Mouse (Mus musculus) stomach, embryonic 15.5 days (tissue): ENCODE measurements around the gene Tab1. TPM values are rescaled to one million over a fixed set of nuclear protein-coding genes. Genes with fewer than 3 reads are reported as not detected.
A peak's percentile ranks its signal among the peaks of the same experiment; 100 is the strongest.

Experiments
- ATAC-seq: fragments of 200-750 bp; cut with Nextera tagmentation; 2 replicates; pipeline ENCODE4 v1.8.0; 2017; ENCODE audit warnings: low read depth, moderate number of reproducible peaks, moderate TSS enrichment; ENCODE audit not compliant: insufficient read depth, low FRiP score
- H3K27ac ChIP-seq: fragments of 300-500 bp; sonication (generic); 2 replicates; pipeline ENCODE4 v1.5.1; 2015; ENCODE audit warnings: mild to moderate bottlenecking, inconsistent platforms
- H3K27me3 ChIP-seq: fragments of 300-500 bp; sonication (generic); replicated peaks from 2 replicates; pipeline ENCODE4 v1.6.1; 2015; ENCODE audit warnings: inconsistent platforms
- H3K36me3 ChIP-seq: fragments of 300-500 bp; sonication (generic); 2 replicates; pipeline ENCODE4 v1.6.1; 2015; ENCODE audit warnings: inconsistent platforms
- H3K4me1 ChIP-seq: fragments of 300-500 bp; sonication (generic); 2 replicates; pipeline ENCODE4 v1.6.1; 2015; ENCODE audit warnings: inconsistent platforms
- H3K4me2 ChIP-seq: fragments of 300-500 bp; sonication (generic); 2 replicates; pipeline ENCODE4 v1.6.1; 2015; ENCODE audit warnings: mild to moderate bottlenecking, inconsistent platforms
- H3K4me3 ChIP-seq: fragments of 300-500 bp; sonication (generic); replicated peaks from 2 replicates; pipeline ENCODE4 v1.5.1; 2015; ENCODE audit warnings: inconsistent platforms
- H3K9ac ChIP-seq: fragments of 300-500 bp; sonication (generic); 2 replicates; pipeline ENCODE4 v1.6.1; 2015; ENCODE audit warnings: inconsistent platforms
- H3K9me3 ChIP-seq: fragments of 300-500 bp; sonication (generic); 2 replicates; pipeline ENCODE4 v1.6.1; 2016; ENCODE audit warnings: inconsistent platforms
- WGBS: fragments of 180-500 bp; shearing (Covaris S2); methylation state at CpG from one replicate; pipeline ENCODE4 v1.1.7; 2015; 5-methylcytosine and 5-hydroxymethylcytosine counted together
- polyA plus RNA-seq: library from polyadenylated mRNA; unstranded; fragments of >200 nt; fragmentation: Nextera tagmentation; extraction: Ambion mirVana; gene quantifications from 2 replicates; pipeline ENCODE4 v1.2.1, GENCODE M21; 2015

The Tab1 gene
- polyA plus RNA-seq: 29.5 and 33.2 TPM in 2 replicates

DNA sequence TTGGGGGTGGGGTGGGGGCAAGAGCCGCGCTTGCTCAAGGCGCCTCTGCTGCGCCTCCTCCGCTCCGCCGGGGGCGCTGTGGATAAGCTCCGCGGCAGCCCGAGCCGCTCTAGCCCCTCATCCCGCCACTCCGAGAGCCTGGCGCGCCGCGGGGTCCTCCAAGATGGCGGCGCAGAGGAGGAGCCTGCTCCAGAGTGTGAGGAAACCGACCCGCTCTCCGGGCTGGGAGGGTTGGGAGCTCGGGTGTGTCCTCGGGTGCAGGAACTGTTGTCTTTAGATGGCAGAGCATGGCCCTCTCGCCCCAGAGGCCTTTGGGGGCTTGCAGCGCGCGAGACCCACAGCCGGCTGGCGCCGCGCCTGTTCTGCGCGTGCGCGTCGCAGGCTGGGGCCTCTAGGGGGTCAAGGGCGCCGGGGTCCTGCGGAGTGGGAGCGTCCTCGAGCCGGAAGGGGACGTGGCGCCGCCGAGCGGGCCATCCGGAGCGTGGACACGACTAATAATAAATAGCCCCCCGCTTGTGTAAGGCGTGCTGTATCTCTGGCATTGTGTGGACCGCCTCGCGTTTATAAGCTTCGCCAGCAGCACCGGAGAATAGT, at the start of gene Tab1:
Tab1 (plus strand) TSS at position 135 of the 594 bp plus-strand sequence.
- peak within 1 kb of the TSS; percentile 78 for H3K4me2 ChIP-seq
- peak; percentile 94 for ATAC-seq
- peak within 1 kb of the TSS; percentile 65 for H3K9ac ChIP-seq
- H3K36me3 ChIP-seq: 0 out of 2 replicates have a peak, but pooled peaks cover 5% of the 10 kb centered on the region
- peak within 1 kb of the TSS; percentile 99 for H3K27ac ChIP-seq
- WGBS: under 1% methylated on average over 59 of the region's 59 CpGs
- H3K9me3 ChIP-seq: no peaks in the 10 kb centered on the region
- H3K4me3 ChIP-seq: peak within 1 kb of the TSS; percentile 63
- peaks cover 33% of the 10 kb centered on the region for H3K4me1 ChIP-seq
- no peaks in the 10 kb centered on the region for H3K27me3 ChIP-seq

GRCm38 (mm10) chr15:80083276-80083731, 49.6 kb upstream of the Tab1 start:
- H3K4me1 ChIP-seq: peaks cover 23% of the 10 kb centered on the region
- no peaks in the 10 kb centered on the region for H3K9me3 ChIP-seq
- WGBS: under 1% methylated on average over 30 of the region's 30 CpGs
- H3K4me3 ChIP-seq: peak overlapping the region; percentile 70
- peak; percentile 93 for ATAC-seq
- H3K36me3 ChIP-seq: peaks cover 26% of the 10 kb centered on the region
- H3K9ac ChIP-seq: peak overlapping the region; percentile 89
- no peaks in the 10 kb centered on the region for H3K27me3 ChIP-seq
- peak overlapping the region; percentile 91 for H3K27ac ChIP-seq
- H3K4me2 ChIP-seq: peak overlapping the region; percentile 74

DNA sequence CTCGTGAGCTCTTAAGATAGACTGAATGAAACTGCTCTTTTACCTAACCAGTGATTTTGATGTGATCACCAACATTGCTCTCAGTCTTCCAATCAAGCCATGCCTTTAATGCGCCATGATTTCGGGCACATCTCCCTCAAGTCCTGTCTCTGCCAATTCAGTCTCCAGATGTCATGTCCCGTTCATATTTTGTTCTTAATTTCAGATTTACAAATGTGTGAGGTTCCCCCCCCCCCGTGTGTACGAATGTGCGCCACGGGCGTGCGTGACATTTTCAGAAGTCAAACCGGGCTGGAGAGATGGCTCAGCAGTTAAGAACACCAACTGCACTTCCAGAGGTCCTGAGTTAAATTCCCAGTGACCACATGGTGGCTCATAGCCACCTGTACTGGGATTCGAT, 49.2 kb upstream of the Tab1 start:
- peak overlapping the region; percentile 91 for H3K27ac ChIP-seq
- H3K27me3 ChIP-seq: no peaks in the 10 kb centered on the region
- H3K36me3 ChIP-seq: peaks cover 22% of the 10 kb centered on the region
- no peaks in the 10 kb centered on the region for H3K9me3 ChIP-seq
- ATAC-seq: 0 out of 2 replicates have a peak, but pooled peaks have one; percentile 1
- H3K9ac ChIP-seq: peak overlapping the region; percentile 17; the same call in 1 of the 2 replicates
- peaks cover 23% of the 10 kb centered on the region for H3K4me1 ChIP-seq
- H3K4me3 ChIP-seq: peak overlapping the region; percentile 70
- WGBS: under 1% methylated on average over 12 of the region's 12 CpGs
- H3K4me2 ChIP-seq: peak overlapping the region; percentile 58

- Histone ChIP-seq H3K4me1 (0 out of 2 replicates have a peak, but pooled peaks cover 3% of the 10 kb centered on the region), H3K9ac (no peak overlapping the region), H3K27me3 (peaks cover 7% of the 10 kb centered on the region; the same call in 1 of the 2 replicates), H3K36me3 (no peaks in the 10 kb centered on the region), H3K4me2 (no peak overlapping the region), H3K9me3 (no peaks in the 10 kb centered on the region), H3K27ac (no peak overlapping the region), H3K4me3 (no peak overlapping the region)
- 86% methylated on average over 9 of the region's 9 CpGs for WGBS
- ATAC-seq: no peak; the same call in 1 of the 2 replicates
These were observed 45.4 kb upstream of the Tab1 start for GRCm38 (mm10) chr15:80087406-80088012.

DNA sequence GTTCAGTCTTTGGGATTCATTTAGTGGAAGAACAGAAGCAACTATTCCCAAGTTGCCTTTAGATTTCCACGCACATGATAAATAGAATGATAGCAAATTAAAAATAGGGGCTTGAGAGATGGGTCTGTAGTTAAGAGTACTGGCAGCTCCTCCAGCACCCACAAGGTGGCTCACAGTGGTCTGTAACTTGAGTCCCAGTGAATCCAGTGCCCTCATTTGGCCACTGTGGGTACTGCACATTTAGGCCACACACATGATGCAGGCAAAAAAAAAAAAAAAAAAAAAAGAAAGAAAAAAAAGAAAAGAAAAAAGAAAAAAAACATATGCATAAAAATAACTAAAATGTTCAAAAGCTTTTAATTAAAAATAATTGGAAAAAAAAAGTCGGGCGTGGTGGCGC, 44.3 kb upstream of the Tab1 start:
- Histone ChIP-seq H3K4me3 (no peak overlapping the region), H3K9me3 (no peaks in the 10 kb centered on the region), H3K27me3 (peaks cover 10% of the 10 kb centered on the region; the same call in 1 of the 2 replicates), H3K4me2 (no peak overlapping the region), H3K4me1 (0 out of 2 replicates have a peak, but pooled peaks cover 3% of the 10 kb centered on the region), H3K36me3 (no peaks in the 10 kb centered on the region), H3K9ac (no peak overlapping the region), H3K27ac (no peak overlapping the region)
- ATAC-seq: no peak
- 35% methylated on average over 4 of the region's 4 CpGs for WGBS

DNA sequence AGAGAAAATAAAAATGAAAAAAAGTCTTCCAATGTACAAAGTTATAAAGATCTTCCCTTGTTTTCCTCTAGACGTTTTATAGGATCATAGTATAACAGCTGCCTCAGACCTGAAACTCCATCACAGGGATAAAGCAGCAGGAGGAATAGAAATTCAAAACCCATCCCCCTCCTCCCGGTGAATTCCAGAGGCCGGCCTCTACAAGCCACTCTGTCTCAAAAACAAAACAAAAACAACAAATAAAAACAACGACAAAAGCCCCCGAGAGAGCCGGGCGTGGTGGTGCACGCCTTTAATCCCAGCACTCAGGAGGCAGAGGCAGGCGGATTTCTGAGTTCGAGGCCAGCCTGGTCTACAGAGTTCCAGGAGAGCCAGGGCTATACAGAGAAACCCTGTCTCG, 42.8 kb upstream of the Tab1 start:
- WGBS: 69% methylated on average over 11 of the region's 11 CpGs

DNA sequence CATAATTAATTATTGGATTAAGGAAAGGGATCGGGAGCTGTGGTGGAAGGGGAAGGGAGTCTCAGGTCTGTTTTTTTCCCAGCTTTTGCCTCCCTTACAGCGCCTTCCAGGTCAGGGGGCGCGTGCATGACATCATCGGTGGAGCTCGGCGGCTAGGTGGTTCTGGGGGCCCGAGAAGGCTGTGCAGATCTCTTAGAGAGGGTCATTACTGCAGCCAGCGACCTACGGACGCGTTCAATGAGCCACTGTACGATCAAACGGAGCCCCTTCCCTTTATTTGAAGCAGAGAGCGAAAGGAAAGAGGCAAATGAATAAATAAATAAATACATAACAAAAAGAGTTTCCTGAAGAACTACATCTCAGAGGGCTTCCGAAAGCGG, 42.2 kb upstream of the Tab1 start:
- Histone ChIP-seq H3K27me3 (peaks cover 10% of the 10 kb centered on the region; the same call in 1 of the 2 replicates), H3K36me3 (no peaks in the 10 kb centered on the region)

More for the DNA sequence above, 42.8 kb upstream of the Tab1 start:
- ATAC-seq: no peak
- Histone ChIP-seq H3K4me1 (0 out of 2 replicates have a peak, but pooled peaks cover 3% of the 10 kb centered on the region), H3K27ac (no peak overlapping the region), H3K9me3 (no peaks in the 10 kb centered on the region), H3K4me3 (no peak overlapping the region), H3K4me2 (no peak overlapping the region), H3K9ac (no peak overlapping the region), H3K27me3 (peaks cover 10% of the 10 kb centered on the region; the same call in 1 of the 2 replicates), H3K36me3 (no peaks in the 10 kb centered on the region)

GRCm38 (mm10) chr15:80091121-80091955, 41.6 kb upstream of the Tab1 start, which contains the start of the genes Syngr1 and Rpl3:
Gene Syngr1, plus strand, starts transcription at chr15:80091334.
Gene Rpl3, minus strand, starts transcription at chr15:80091868.
- H3K36me3 ChIP-seq: no peaks in the 10 kb centered on the region
- H3K4me2 ChIP-seq: peak within 1 kb of the TSS; percentile 85
- peak within 1 kb of the TSS; percentile 52 for H3K9ac ChIP-seq
- H3K9me3 ChIP-seq: no peaks in the 10 kb centered on the region
- 0 out of 2 replicates have a peak, but pooled peaks cover 3% of the 10 kb centered on the region for H3K4me1 ChIP-seq
- peaks cover 10% of the 10 kb centered on the region; the same call in 1 of the 2 replicates for H3K27me3 ChIP-seq
- 1% methylated on average over 69 of the region's 86 CpGs for WGBS
- H3K4me3 ChIP-seq: peak within 1 kb of the TSS; percentile 62
- H3K27ac ChIP-seq: no peak within 1 kb of the TSS
- peak; percentile 32 for ATAC-seq

More for the DNA sequence above, 42.2 kb upstream of the Tab1 start:
- Histone ChIP-seq H3K4me1 (0 out of 2 replicates have a peak, but pooled peaks cover 3% of the 10 kb centered on the region), H3K4me2 (peak overlapping the region; percentile 85), H3K9ac (peak overlapping the region; percentile 52; the same call in 1 of the 2 replicates), H3K9me3 (no peaks in the 10 kb centered on the region), H3K27ac (no peak overlapping the region), H3K4me3 (peak overlapping the region; percentile 62)
- no peak for ATAC-seq
- WGBS: 1% methylated on average over 17 of the region's 17 CpGs

DNA sequence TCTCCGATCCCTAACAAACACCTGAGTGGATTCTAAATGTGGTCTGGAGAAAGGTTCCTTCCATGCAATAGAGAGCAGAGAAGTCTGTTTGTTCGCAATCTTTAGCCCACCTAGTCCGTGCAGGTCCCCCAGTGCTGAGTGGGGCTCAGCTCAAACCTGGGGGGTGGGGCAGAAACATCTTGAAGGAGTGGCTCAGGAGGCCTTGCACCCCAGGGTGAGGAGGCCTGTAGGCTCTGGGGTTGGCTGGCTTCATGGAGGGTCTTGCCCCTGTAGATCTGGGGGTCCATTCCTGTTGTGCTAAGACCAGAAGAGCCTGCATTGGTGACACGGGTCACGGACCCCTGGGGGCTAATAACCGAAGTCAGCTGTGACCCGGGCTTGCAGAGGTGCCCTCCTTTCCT, 40.9 kb upstream of the Tab1 start:
- Histone ChIP-seq H3K4me1 (peaks cover 7% of the 10 kb centered on the region), H3K36me3 (no peaks in the 10 kb centered on the region), H3K9me3 (no peaks in the 10 kb centered on the region), H3K9ac (0 out of 2 replicates have a peak overlapping the region, but pooled peaks have one; percentile 4), H3K4me2 (peak overlapping the region; percentile 85), H3K27ac (no peak overlapping the region), H3K27me3 (peaks cover 10% of the 10 kb centered on the region; the same call in 1 of the 2 replicates), H3K4me3 (peak overlapping the region; percentile 62)
- WGBS: 24% methylated on average over 7 of the region's 7 CpGs
- ATAC-seq: no peak

- Histone ChIP-seq H3K27ac (no peak overlapping the region), H3K4me1 (peaks cover 13% of the 10 kb centered on the region), H3K9ac (0 out of 2 replicates have a peak overlapping the region, but pooled peaks have one; percentile 4), H3K27me3 (peaks cover 10% of the 10 kb centered on the region; the same call in 1 of the 2 replicates), H3K4me2 (peak overlapping the region; percentile 85), H3K4me3 (peak overlapping the region; percentile 62), H3K36me3 (no peaks in the 10 kb centered on the region), H3K9me3 (no peaks in the 10 kb centered on the region)
- ATAC-seq: no peak
- 31% methylated on average over 8 of the region's 8 CpGs for WGBS
These were observed 40.3 kb upstream of the Tab1 start for GRCm38 (mm10) chr15:80092599-80092998.

DNA sequence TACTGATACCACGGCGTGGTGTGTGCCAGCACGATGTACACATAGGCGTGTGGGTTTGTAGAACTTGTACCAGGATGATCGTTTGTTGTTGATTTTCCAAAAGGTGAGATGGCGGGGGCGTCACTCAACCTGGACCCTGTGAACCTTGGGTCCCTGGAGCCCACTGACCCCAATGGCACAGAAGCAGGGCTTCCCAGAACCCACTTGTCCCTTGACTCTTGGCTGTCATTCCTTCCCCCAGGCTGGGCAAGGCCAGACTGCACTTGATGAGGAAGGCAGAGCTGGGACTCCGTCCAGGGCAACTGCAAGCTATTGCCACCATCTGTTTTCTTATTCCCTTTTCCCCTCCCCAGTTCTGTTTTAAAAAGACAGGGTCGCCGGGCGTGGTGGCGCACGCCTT, 38.7 kb upstream of the Tab1 start:
- H3K9ac ChIP-seq: no peak overlapping the region
- no peak overlapping the region for H3K4me3 ChIP-seq
- H3K27ac ChIP-seq: no peak overlapping the region
- no peaks in the 10 kb centered on the region for H3K9me3 ChIP-seq
- H3K36me3 ChIP-seq: no peaks in the 10 kb centered on the region
- no peak for ATAC-seq
- H3K4me1 ChIP-seq: peaks cover 27% of the 10 kb centered on the region
- 88% methylated on average over 13 of the region's 13 CpGs for WGBS
- peaks cover 10% of the 10 kb centered on the region; the same call in 1 of the 2 replicates for H3K27me3 ChIP-seq
- H3K4me2 ChIP-seq: no peak overlapping the region
